Mouse (Mus musculus): ENCODE results near the gene Vmn1r130. TPM values are rescaled to one million over a fixed set of nuclear protein-coding genes. Genes with fewer than 3 reads are reported as not detected.

Gene Vmn1r130
- not detected for polyA plus RNA-seq (2014; fragmentation: Illumina TruSeq; extraction: RNeasy Lipid Tissue Mini Kit (QIAGEN cat#74804); ENCODE audit: low read depth, low replicate concordance)

DNA sequence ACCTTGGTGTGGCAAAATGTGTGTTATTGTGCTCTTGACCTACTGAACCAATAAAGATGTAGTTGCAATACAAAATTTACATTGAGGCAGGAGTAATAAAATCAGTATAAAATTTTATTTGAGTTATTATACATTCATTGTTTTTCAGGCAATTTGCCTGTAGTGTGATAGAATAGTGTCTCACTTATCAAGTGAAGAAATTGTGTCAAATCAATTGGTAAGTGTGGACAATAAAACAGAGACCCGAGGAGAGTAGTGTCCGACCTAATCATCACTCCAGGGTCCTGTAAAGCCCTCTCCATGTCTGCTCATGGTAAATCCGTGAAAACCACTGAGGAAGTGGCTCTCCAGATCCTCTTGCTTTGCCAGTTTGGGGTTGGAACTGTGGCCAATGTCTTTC lies at the start of gene Vmn1r130:
Vmn1r130 (plus strand) TSS at position 301 of the 400 bp plus-strand sequence.

DNA sequence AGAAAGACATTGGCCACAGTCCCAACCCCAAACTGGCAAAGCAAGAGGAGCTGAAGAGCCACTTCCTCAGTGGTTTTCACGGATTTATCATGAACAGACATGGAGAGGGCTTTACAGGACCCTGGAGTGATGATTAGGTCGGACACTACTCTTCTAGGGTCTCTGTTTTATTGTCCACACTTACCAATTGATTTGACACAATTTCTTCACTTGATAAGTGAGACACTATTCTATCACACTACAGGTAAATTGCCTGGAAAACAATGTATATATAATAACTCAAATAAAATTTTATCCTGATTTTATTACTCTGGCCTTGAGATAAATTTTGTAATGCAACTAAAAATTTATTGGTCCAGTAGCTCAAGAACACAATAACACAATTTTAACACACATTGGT lies 34.4 kb downstream of the Vmn1r130 start, which contains the start of gene Vmn1r131:
Vmn1r131 (minus strand) TSS at position 101 of the 400 bp plus-strand sequence.

Other genes with a start within 250 kb of the Vmn1r130 start
- not detected for gene Vmn1r125, start 239.6 kb upstream of the Vmn1r130 start, polyA plus RNA-seq (2014; fragmentation: Illumina TruSeq; extraction: RNeasy Lipid Tissue Mini Kit (QIAGEN cat#74804); ENCODE audit: low read depth, low replicate concordance)
- gene Vmn1r126, start 210.3 kb upstream of the Vmn1r130 start, polyA plus RNA-seq (2014; fragmentation: Illumina TruSeq; extraction: RNeasy Lipid Tissue Mini Kit (QIAGEN cat#74804); ENCODE audit: low read depth, low replicate concordance): not detected
- gene Vmn1r127, start 191.9 kb upstream of the Vmn1r130 start, polyA plus RNA-seq (2014; fragmentation: Illumina TruSeq; extraction: RNeasy Lipid Tissue Mini Kit (QIAGEN cat#74804); ENCODE audit: low read depth, low replicate concordance): not detected
- gene Vmn1r128, start 162.4 kb upstream of the Vmn1r130 start, polyA plus RNA-seq (2014; fragmentation: Illumina TruSeq; extraction: RNeasy Lipid Tissue Mini Kit (QIAGEN cat#74804); ENCODE audit: low read depth, low replicate concordance): not detected
- gene Vmn1r129, start 150.5 kb upstream of the Vmn1r130 start, polyA plus RNA-seq (2014; fragmentation: Illumina TruSeq; extraction: RNeasy Lipid Tissue Mini Kit (QIAGEN cat#74804); ENCODE audit: low read depth, low replicate concordance): not detected
- not detected for gene Gm6882, start 79.0 kb upstream of the Vmn1r130 start, polyA plus RNA-seq (2014; fragmentation: Illumina TruSeq; extraction: RNeasy Lipid Tissue Mini Kit (QIAGEN cat#74804); ENCODE audit: low read depth, low replicate concordance)
- not detected for gene Vmn1r131, start 34.3 kb downstream of the Vmn1r130 start, polyA plus RNA-seq (2014; fragmentation: Illumina TruSeq; extraction: RNeasy Lipid Tissue Mini Kit (QIAGEN cat#74804); ENCODE audit: low read depth, low replicate concordance)
- gene Vmn1r132, start 102.3 kb downstream of the Vmn1r130 start, polyA plus RNA-seq (2014; fragmentation: Illumina TruSeq; extraction: RNeasy Lipid Tissue Mini Kit (QIAGEN cat#74804); ENCODE audit: low read depth, low replicate concordance): not detected
- gene Gm4175, start 249.7 kb downstream of the Vmn1r130 start, polyA plus RNA-seq (2014; fragmentation: Illumina TruSeq; extraction: RNeasy Lipid Tissue Mini Kit (QIAGEN cat#74804); ENCODE audit: low read depth, low replicate concordance): not detected